Mouse (Mus musculus): ENCODE results near the gene Rhebl1. TPM values are rescaled to one million over a fixed set of nuclear protein-coding genes. Genes with fewer than 3 reads are reported as not detected.

Gene Rhebl1
- 1 to 10 TPM; 2.6 to 4.1 TPM for total RNA-seq (2023)

GRCm38 (mm10) chr15:98893940-98894745 is at the start of gene Rhebl1:
Gene Rhebl1, minus strand, starts transcription at chr15:98894540.

DNA sequence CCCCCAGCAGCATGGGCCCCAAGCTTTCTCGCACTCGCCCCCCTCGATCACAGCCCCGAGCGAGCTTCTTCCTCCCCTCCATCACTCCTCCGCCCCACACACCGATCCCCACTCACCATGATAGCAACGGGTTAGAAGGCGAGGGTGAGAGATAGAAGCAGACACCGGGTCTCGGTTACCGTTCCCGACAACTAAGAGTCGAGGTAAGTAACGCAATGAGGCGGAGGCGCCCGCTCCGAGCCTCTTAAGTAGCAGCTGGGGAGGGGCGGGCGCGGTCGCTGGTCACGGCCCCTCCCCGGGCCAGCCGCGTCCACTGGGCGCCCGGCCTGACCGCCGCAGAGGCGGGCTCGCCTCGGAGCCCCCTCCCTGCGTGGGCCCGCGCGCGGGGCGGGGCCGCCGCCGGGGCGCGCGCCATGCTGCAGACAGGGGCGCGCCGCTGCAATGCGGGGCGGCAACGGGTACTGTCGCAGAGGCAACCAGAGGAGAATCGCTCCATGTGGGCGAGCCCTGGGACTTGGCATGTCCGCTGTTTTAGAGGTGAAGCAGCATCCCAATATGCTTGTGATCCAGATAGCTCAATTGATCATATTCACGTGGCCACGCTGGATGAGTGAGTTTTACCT is 40.0 kb upstream of the Rhebl1 start, which contains the start of gene Tuba1b:
Gene Tuba1b (minus strand): TSS at position 349 of the 623 bp plus-strand sequence.

GRCm38 (mm10) chr15:98917538-98918498 is 23.5 kb upstream of the Rhebl1 start, which contains the start of gene Lmbr1l:
Gene Lmbr1l, minus strand, starts transcription at chr15:98918231.

GRCm38 (mm10) chr15:98897928-98898800 is 3.8 kb upstream of the Rhebl1 start, which contains the start of gene Dhh:
Gene Dhh, minus strand, starts transcription at chr15:98898540.

GRCm38 (mm10) chr15:98871070-98871915 is 23.0 kb downstream of the Rhebl1 start, which contains the start of gene Kmt2d:
Gene Kmt2d, minus strand, starts transcription at chr15:98871204.

DNA sequence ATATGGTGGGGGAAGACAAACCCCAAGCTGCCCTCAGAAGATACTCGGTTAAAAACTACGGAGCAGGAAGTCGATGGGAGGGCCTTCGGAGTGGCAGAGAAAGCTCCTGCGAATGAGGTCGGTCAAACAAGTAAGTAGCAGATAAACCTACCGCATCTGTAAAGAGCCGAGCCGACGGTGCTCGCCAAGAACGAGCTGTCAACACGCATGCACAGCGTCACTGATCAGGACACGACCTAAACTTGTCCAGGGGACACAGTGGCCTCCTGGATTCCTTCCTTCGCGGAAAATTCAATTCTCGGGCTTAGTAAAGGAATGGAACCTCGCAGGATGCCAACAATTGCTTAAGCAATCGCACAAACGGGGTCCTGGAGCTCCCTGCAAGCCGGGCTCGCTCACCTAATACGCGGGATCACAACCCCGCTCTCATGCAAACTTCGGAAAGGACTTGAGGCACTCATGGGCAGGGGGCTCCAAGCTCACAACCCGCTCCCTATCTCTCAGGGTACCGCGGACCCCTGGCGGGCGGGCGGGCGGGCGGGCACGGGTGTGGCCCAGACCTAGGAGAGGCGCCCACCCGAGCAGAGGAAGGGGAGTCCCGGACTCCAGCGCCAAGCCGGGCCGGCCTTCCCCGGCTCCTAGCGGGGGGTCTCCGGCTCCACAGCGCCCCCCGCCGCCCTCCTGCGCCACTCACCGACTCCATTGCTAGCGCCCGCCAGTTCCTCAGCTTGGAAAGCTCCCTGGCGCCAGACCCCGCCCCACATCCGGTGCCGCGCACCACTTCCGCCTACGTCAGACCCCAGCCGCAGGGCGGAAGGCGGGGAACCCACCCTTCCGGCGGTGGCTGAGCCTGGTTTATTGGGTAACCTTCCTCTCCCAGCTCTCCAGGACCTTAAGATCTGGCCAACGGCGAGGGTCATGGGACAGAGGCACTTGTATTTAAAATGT is 63.3 kb downstream of the Rhebl1 start, which contains the start of gene Prkag1:
Gene Prkag1 (minus strand): TSS at position 786 of the 948 bp plus-strand sequence.

Other genes with a start within 250 kb of the Rhebl1 start
- gene Ddx23, start 231.6 kb downstream of the Rhebl1 start, total RNA-seq (2023): 10 to 100 TPM; 60.6 to 65.7 TPM
- 10 to 100 TPM; 10.4 to 15.7 TPM for gene Rnd1, start 217.1 kb downstream of the Rhebl1 start, total RNA-seq (2023)
- not detected for gene Ccdc65, start 186.3 kb downstream of the Rhebl1 start, total RNA-seq (2023)
- gene Fkbp11, start 166.3 kb downstream of the Rhebl1 start, total RNA-seq (2023): 1 to 10 TPM; 2.9 to 5.6 TPM
- 10 to 100 TPM; 74.4 to 80.4 TPM for gene Arf3, start 131.3 kb downstream of the Rhebl1 start, total RNA-seq (2023)
- under 1 TPM in 1 of 2 experiments, not detected in 1; 0.31 TPM for gene Wnt10b, start 116.4 kb downstream of the Rhebl1 start, total RNA-seq (2023)
- gene Wnt1, start 104.7 kb downstream of the Rhebl1 start, total RNA-seq (2023): not detected
- gene Ddn, start 85.0 kb downstream of the Rhebl1 start, total RNA-seq (2023): not detected
- gene Prkag1, start 63.0 kb downstream of the Rhebl1 start, total RNA-seq (2023): 100 to 1,000 TPM; 114 to 118 TPM
- 100 to 1,000 TPM; 126 to 127 TPM for gene Kmt2d, start 23.3 kb downstream of the Rhebl1 start, total RNA-seq (2023)
- gene Dhh, start 4.0 kb upstream of the Rhebl1 start, total RNA-seq (2023): not detected
- 10 to 100 TPM; 89.1 to 93.1 TPM for gene Lmbr1l, start 23.7 kb upstream of the Rhebl1 start, total RNA-seq (2023)
- gene Tuba1b, start 40.0 kb upstream of the Rhebl1 start, total RNA-seq (2023): 100 to 1,000 TPM; 328 to 352 TPM
- not detected for gene Gm49450, start 59.0 kb upstream of the Rhebl1 start, total RNA-seq (2023)
- gene Tuba1a, start 59.2 kb upstream of the Rhebl1 start, total RNA-seq (2023): 100 to 1,000 TPM; 100 to 111 TPM
- gene Tuba1c, start 135.4 kb upstream of the Rhebl1 start, total RNA-seq (2023): 100 to 1,000 TPM; 267 to 280 TPM
- not detected for gene Prph, start 160.6 kb upstream of the Rhebl1 start, total RNA-seq (2023)
- gene Troap, start 180.0 kb upstream of the Rhebl1 start, total RNA-seq (2023): 10 to 100 TPM; 30.9 to 35.2 TPM
- gene C1ql4, start 193.3 kb upstream of the Rhebl1 start, total RNA-seq (2023): not detected
- 1 to 10 TPM; 1.6 to 2.3 TPM for gene Dnajc22, start 198.6 kb upstream of the Rhebl1 start, total RNA-seq (2023)
- under 1 TPM in 1 of 2 experiments, not detected in 1; 0.18 TPM for gene Spats2, start 231.4 kb upstream of the Rhebl1 start, total RNA-seq (2023)